Mouse (Mus musculus): ENCODE results near the gene Dgki. TPM values are rescaled to one million over a fixed set of nuclear protein-coding genes. Genes with fewer than 3 reads are reported as not detected.

The Dgki gene
- polyA plus RNA-seq, 1 experiment from 2014 or later, result 1.0 TPM

- DNase-seq (ENCODE audit: extremely low spot score, low spot score), result no peak
Observed at GRCm38 (mm10) chr6:37250671-37251070, 49.3 kb downstream of the Dgki start.

GRCm38 (mm10) chr6:37245757-37246156 is 54.2 kb downstream of the Dgki start:
- no peak overlapping the region for H3K27ac ChIP-seq
- no peak for DNase-seq (ENCODE audit: extremely low spot score, low spot score)
- WGBS, result 82% methylated on average over 7 of the region's 7 CpGs

More at GRCm38 (mm10) chr6:37250671-37251070, 49.3 kb downstream of the Dgki start:
- WGBS, result 91% methylated on average over 2 of the region's 2 CpGs
- Histone ChIP-seq H3K27me3 (ENCODE audit: poor library complexity, severe bottlenecking) (no peaks in the 10 kb centered on the region), H3K27ac (no peak overlapping the region), H3K36me3 (replicated peaks) (no peaks in the 10 kb centered on the region), H3K4me1 (peaks cover 12% of the 10 kb centered on the region), H3K4me3 (no peak overlapping the region), H3K9me3 (no peaks in the 10 kb centered on the region)

GRCm38 (mm10) chr6:37244074-37244473 is 55.9 kb downstream of the Dgki start:
- Histone ChIP-seq H3K4me3 (no peak overlapping the region), H3K9me3 (no peaks in the 10 kb centered on the region), H3K4me1 (peaks cover 16% of the 10 kb centered on the region), H3K36me3 (replicated peaks) (no peaks in the 10 kb centered on the region), H3K27me3 (ENCODE audit: poor library complexity, severe bottlenecking) (no peaks in the 10 kb centered on the region), H3K27ac (no peak overlapping the region)
- WGBS, result 90% methylated on average over 11 of the region's 11 CpGs
- no peak for DNase-seq (ENCODE audit: extremely low spot score, low spot score)

More at GRCm38 (mm10) chr6:37245757-37246156, 54.2 kb downstream of the Dgki start:
- Histone ChIP-seq H3K4me1 (peaks cover 12% of the 10 kb centered on the region), H3K27me3 (ENCODE audit: poor library complexity, severe bottlenecking) (no peaks in the 10 kb centered on the region), H3K36me3 (replicated peaks) (no peaks in the 10 kb centered on the region), H3K9me3 (no peaks in the 10 kb centered on the region), H3K4me3 (no peak overlapping the region)

GRCm38 (mm10) chr6:37242769-37243121 is 57.2 kb downstream of the Dgki start:
- Histone ChIP-seq H3K9me3 (no peaks in the 10 kb centered on the region), H3K4me3 (no peak overlapping the region), H3K27ac (no peak overlapping the region), H3K4me1 (peaks cover 16% of the 10 kb centered on the region), H3K36me3 (replicated peaks) (no peaks in the 10 kb centered on the region), H3K27me3 (ENCODE audit: poor library complexity, severe bottlenecking) (no peaks in the 10 kb centered on the region)
- no peak for DNase-seq (ENCODE audit: extremely low spot score, low spot score)
- whole genome bisulfite sequencing, result 75% methylated on average over 5 of the region's 5 CpGs

GRCm38 (mm10) chr6:37242100-37242768 is 57.8 kb downstream of the Dgki start:
- Histone ChIP-seq H3K9me3 (no peaks in the 10 kb centered on the region), H3K27me3 (ENCODE audit: poor library complexity, severe bottlenecking) (no peaks in the 10 kb centered on the region), H3K4me1 (peaks cover 16% of the 10 kb centered on the region), H3K27ac (no peak overlapping the region), H3K4me3 (no peak overlapping the region), H3K36me3 (replicated peaks) (no peaks in the 10 kb centered on the region)
- DNase-seq (ENCODE audit: extremely low spot score, low spot score), result no peak
- 80% methylated on average over 6 of the region's 6 CpGs for WGBS

- Histone ChIP-seq H3K27me3 (ENCODE audit: poor library complexity, severe bottlenecking) (no peaks in the 10 kb centered on the region), H3K4me1 (peaks cover 16% of the 10 kb centered on the region), H3K36me3 (replicated peaks) (no peaks in the 10 kb centered on the region), H3K27ac (no peak overlapping the region), H3K9me3 (no peaks in the 10 kb centered on the region), H3K4me3 (no peak overlapping the region)
- WGBS, result 89% methylated on average over 4 of the region's 4 CpGs
- no peak for DNase-seq (ENCODE audit: extremely low spot score, low spot score)
Observed at GRCm38 (mm10) chr6:37241434-37241833, 58.5 kb downstream of the Dgki start.

- WGBS, result 85% methylated on average over 7 of the region's 7 CpGs
- H3K9me3 ChIP-seq, result no peaks in the 10 kb centered on the region
- H3K27ac ChIP-seq, result no peak overlapping the region
- no peaks in the 10 kb centered on the region for H3K36me3 ChIP-seq (replicated peaks)
- H3K4me1 ChIP-seq, result peaks cover 16% of the 10 kb centered on the region
- no peak overlapping the region for H3K4me3 ChIP-seq
- no peak for DNase-seq (ENCODE audit: extremely low spot score, low spot score)
- no peaks in the 10 kb centered on the region for H3K27me3 ChIP-seq (ENCODE audit: poor library complexity, severe bottlenecking)
Observed at GRCm38 (mm10) chr6:37240140-37240539, 59.8 kb downstream of the Dgki start.

- 71% methylated on average over 2 of the region's 2 CpGs for WGBS
Observed at GRCm38 (mm10) chr6:37236893-37237292, 63.1 kb downstream of the Dgki start.

GRCm38 (mm10) chr6:37231148-37231547 is 68.8 kb downstream of the Dgki start:
- Histone ChIP-seq H3K9me3 (no peaks in the 10 kb centered on the region), H3K27me3 (ENCODE audit: poor library complexity, severe bottlenecking) (no peaks in the 10 kb centered on the region), H3K4me3 (no peak overlapping the region), H3K27ac (no peak overlapping the region), H3K4me1 (no peaks in the 10 kb centered on the region), H3K36me3 (replicated peaks) (no peaks in the 10 kb centered on the region)
- WGBS, result 73% methylated on average over 6 of the region's 6 CpGs
- no peak for DNase-seq (ENCODE audit: extremely low spot score, low spot score)

More at GRCm38 (mm10) chr6:37236893-37237292, 63.1 kb downstream of the Dgki start:
- no peaks in the 10 kb centered on the region for H3K36me3 ChIP-seq (replicated peaks)
- no peaks in the 10 kb centered on the region for H3K9me3 ChIP-seq
- H3K4me3 ChIP-seq, result no peak overlapping the region
- no peak for DNase-seq (ENCODE audit: extremely low spot score, low spot score)
- 0 out of 2 replicates have a peak overlapping the region, but pooled peaks have one; percentile 5 for H3K27ac ChIP-seq
- no peaks in the 10 kb centered on the region for H3K27me3 ChIP-seq (ENCODE audit: poor library complexity, severe bottlenecking)
- 0 out of 2 replicates have a peak, but pooled peaks cover 3% of the 10 kb centered on the region for H3K4me1 ChIP-seq

- DNase-seq (ENCODE audit: extremely low spot score, low spot score), result no peak
- H3K27me3 ChIP-seq (ENCODE audit: poor library complexity, severe bottlenecking), result no peaks in the 10 kb centered on the region
- H3K4me3 ChIP-seq, result no peak overlapping the region
- H3K4me1 ChIP-seq, result peaks cover 12% of the 10 kb centered on the region; the same call in 1 of the 2 replicates
- no peaks in the 10 kb centered on the region for H3K36me3 ChIP-seq (replicated peaks)
- 66% methylated on average over 7 of the region's 7 CpGs for WGBS
- no peak overlapping the region for H3K27ac ChIP-seq
- H3K9me3 ChIP-seq, result no peaks in the 10 kb centered on the region
Observed at GRCm38 (mm10) chr6:37222947-37223510, 77.0 kb downstream of the Dgki start.

GRCm38 (mm10) chr6:37222016-37222415 is 78.0 kb downstream of the Dgki start:
- no peak for DNase-seq (ENCODE audit: extremely low spot score, low spot score)
- Histone ChIP-seq H3K4me1 (peaks cover 12% of the 10 kb centered on the region; the same call in 1 of the 2 replicates), H3K27ac (no peak overlapping the region), H3K4me3 (no peak overlapping the region), H3K36me3 (replicated peaks) (no peaks in the 10 kb centered on the region), H3K27me3 (ENCODE audit: poor library complexity, severe bottlenecking) (no peaks in the 10 kb centered on the region), H3K9me3 (no peaks in the 10 kb centered on the region)
- 50% methylated on average over 6 of the region's 6 CpGs for WGBS

- H3K27me3 ChIP-seq (ENCODE audit: poor library complexity, severe bottlenecking), result no peaks in the 10 kb centered on the region
- peaks cover 32% of the 10 kb centered on the region for H3K4me1 ChIP-seq
- DNase-seq (ENCODE audit: extremely low spot score, low spot score), result no peak
- WGBS, result 82% methylated on average over 4 of the region's 4 CpGs
- H3K9me3 ChIP-seq, result no peaks in the 10 kb centered on the region
- H3K4me3 ChIP-seq, result no peak overlapping the region
- no peaks in the 10 kb centered on the region for H3K36me3 ChIP-seq (replicated peaks)
- no peak overlapping the region for H3K27ac ChIP-seq
Observed at GRCm38 (mm10) chr6:37219110-37219509, 80.9 kb downstream of the Dgki start.

- peaks cover 47% of the 10 kb centered on the region for H3K4me1 ChIP-seq
- no peak for DNase-seq (ENCODE audit: extremely low spot score, low spot score)
- H3K27me3 ChIP-seq (ENCODE audit: poor library complexity, severe bottlenecking), result no peaks in the 10 kb centered on the region
- no peaks in the 10 kb centered on the region for H3K36me3 ChIP-seq (replicated peaks)
- no peaks in the 10 kb centered on the region for H3K9me3 ChIP-seq
- no peak overlapping the region for H3K4me3 ChIP-seq
- no peak overlapping the region for H3K27ac ChIP-seq
- WGBS, result 37% methylated on average over 4 of the region's 4 CpGs
Observed at GRCm38 (mm10) chr6:37216342-37216763, 83.6 kb downstream of the Dgki start.

Measured in forebrain, embryonic 10.5 days (tissue).